Mouse (Mus musculus) heart, embryonic 16.5 days (tissue): ENCODE measurements at regions not wholly inside any gene's neighbourhood (a gene's known extent, or its start where the extent isn't known, plus 50 kb on each side); places are given as distances from the start of the nearest gene placed in this dataset.

Experiments used
- ATAC-seq: fragments of 200-750 bp; cut with Nextera tagmentation; replicated peaks from 2 replicates; pipeline ENCODE4 v1.8.0; 2017; ENCODE audit warnings: moderate number of reproducible peaks; ENCODE audit not compliant: insufficient read depth, low FRiP score; ENCODE audit errors: extremely low read depth
- H3K27ac ChIP-seq: fragments of 300-500 bp; sonication (generic); 2 replicates; pipeline ENCODE4 v1.5.1; 2014; ENCODE audit warnings: mild to moderate bottlenecking, low read length, control low read depth, moderate library complexity
- H3K27me3 ChIP-seq: fragments of 300-500 bp; sonication (generic); 2 replicates; pipeline ENCODE4 v1.6.1; 2014; ENCODE audit warnings: low read length, mixed read lengths; ENCODE audit not compliant: control insufficient read depth, insufficient read depth
- H3K36me3 ChIP-seq: fragments of 300-500 bp; sonication (generic); 2 replicates; pipeline ENCODE4 v1.6.1; 2014; ENCODE audit not compliant: control insufficient read depth, insufficient read depth
- H3K4me1 ChIP-seq: fragments of 300-500 bp; sonication (generic); 2 replicates; pipeline ENCODE4 v1.6.1; 2014; ENCODE audit warnings: low read length, mixed read lengths; ENCODE audit not compliant: control insufficient read depth, insufficient read depth
- H3K4me2 ChIP-seq: fragments of 300-500 bp; sonication (generic); 2 replicates; pipeline ENCODE4 v1.6.1; 2014; ENCODE audit warnings: low read depth, mild to moderate bottlenecking, control low read depth, low read length
- H3K4me3 ChIP-seq: fragments of 300-500 bp; sonication (generic); 2 replicates; pipeline ENCODE4 v1.5.1; 2014; ENCODE audit warnings: mild to moderate bottlenecking, control low read depth, low read length
- H3K9ac ChIP-seq: fragments of 300-500 bp; sonication (generic); 2 replicates; pipeline ENCODE4 v1.6.1; 2014; ENCODE audit warnings: low read length, control low read depth
- H3K9me3 ChIP-seq: fragments of 300-500 bp; sonication (generic); replicated peaks from 2 replicates; pipeline ENCODE4 v1.6.1; 2016; ENCODE audit warnings: low read length; ENCODE audit not compliant: control insufficient read depth
- WGBS: fragments of 180-500 bp; shearing (Covaris S2); extraction: QIAGEN DNeasy Blood & Tissue Kit; methylation state at CpG from one replicate; pipeline ENCODE4 v1.1.7; 2014; 5-methylcytosine and 5-hydroxymethylcytosine counted together

DNA sequence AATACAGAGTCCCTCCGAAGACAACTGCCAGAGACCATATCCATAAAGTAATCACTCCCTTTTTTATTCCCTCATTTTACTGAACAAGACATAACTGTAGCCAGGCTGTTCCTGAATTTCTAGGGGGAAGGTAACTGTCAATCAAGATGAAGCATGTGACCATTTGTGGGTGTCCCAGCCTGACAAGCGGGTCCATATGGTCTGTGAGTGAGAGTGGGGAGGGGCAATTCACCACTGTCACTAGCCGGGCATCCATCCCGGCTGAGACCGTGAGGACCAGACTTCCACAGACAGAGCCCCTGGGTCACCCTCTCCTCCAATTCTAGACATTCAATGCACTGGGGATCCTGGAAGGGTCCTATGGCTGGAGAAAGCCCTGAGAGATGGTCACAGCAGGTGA is 54.6 kb downstream of the Gm11733 start:
- Histone ChIP-seq H3K4me3 (no peak overlapping the region), H3K27me3 (0 out of 2 replicates have a peak, but pooled peaks cover 2% of the 10 kb centered on the region), H3K4me2 (no peak overlapping the region), H3K9ac (no peak overlapping the region), H3K4me1 (peaks cover 6% of the 10 kb centered on the region), H3K27ac (no peak overlapping the region), H3K36me3 (no peaks in the 10 kb centered on the region), H3K9me3 (no peaks in the 10 kb centered on the region)
- 80% methylated on average over 5 of the region's 5 CpGs for WGBS
- ATAC-seq, result no peak

GRCm38 (mm10) chr11:117540609-117541008 is 56.4 kb downstream of the Gm11733 start:
- no peaks in the 10 kb centered on the region; the same call in none of the 2 replicates for H3K4me1 ChIP-seq
- H3K36me3 ChIP-seq, result no peaks in the 10 kb centered on the region
- no peak for ATAC-seq
- 0 out of 2 replicates have a peak, but pooled peaks cover 2% of the 10 kb centered on the region for H3K27me3 ChIP-seq
- WGBS, result 51% methylated on average over 5 of the region's 5 CpGs
- no peak overlapping the region for H3K27ac ChIP-seq
- H3K9me3 ChIP-seq, result no peaks in the 10 kb centered on the region
- no peak overlapping the region for H3K4me3 ChIP-seq
- H3K9ac ChIP-seq, result no peak overlapping the region
- no peak overlapping the region for H3K4me2 ChIP-seq

- Histone ChIP-seq H3K4me2 (no peak overlapping the region), H3K4me1 (no peaks in the 10 kb centered on the region; the same call in 1 of the 2 replicates), H3K36me3 (no peaks in the 10 kb centered on the region), H3K4me3 (no peak overlapping the region), H3K9ac (no peak overlapping the region), H3K9me3 (no peaks in the 10 kb centered on the region), H3K27me3 (0 out of 2 replicates have a peak, but pooled peaks cover 4% of the 10 kb centered on the region), H3K27ac (no peak overlapping the region)
- 14% methylated on average over 6 of the region's 6 CpGs for WGBS
- ATAC-seq, result 0 out of 2 replicates have a peak, but pooled peaks have one; percentile 41
These were observed 57.2 kb downstream of the Gm11733 start for GRCm38 (mm10) chr11:117541205-117541884.

GRCm38 (mm10) chr11:117543191-117543590 is 59.0 kb downstream of the Gm11733 start:
- WGBS, result 30% methylated on average over 6 of the region's 6 CpGs
- no peak overlapping the region for H3K27ac ChIP-seq
- ATAC-seq, result no peak

DNA sequence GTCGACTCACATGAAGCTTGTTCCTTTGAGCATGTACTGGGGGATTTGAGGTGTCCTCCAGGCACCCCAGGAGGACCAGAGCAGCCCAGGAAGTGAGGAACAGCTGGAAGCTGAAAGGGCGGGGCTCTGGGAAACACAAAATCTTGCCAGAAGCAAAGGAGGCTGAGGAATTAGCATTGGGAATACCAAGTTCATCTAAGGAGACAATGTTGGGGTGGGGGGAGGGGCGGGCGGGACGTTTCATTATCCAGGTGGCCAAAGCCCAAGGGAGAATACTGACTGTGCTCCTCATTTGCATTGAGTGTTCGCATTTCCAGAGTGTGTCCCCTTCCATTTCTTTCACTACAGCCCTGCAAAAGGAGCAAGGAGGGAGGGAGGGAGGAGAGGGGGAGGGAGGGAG is 60.3 kb downstream of the Gm11733 start:
- H3K27me3 ChIP-seq, result 0 out of 2 replicates have a peak, but pooled peaks cover 2% of the 10 kb centered on the region
- H3K4me3 ChIP-seq, result no peak overlapping the region
- no peak overlapping the region for H3K4me2 ChIP-seq
- H3K36me3 ChIP-seq, result no peaks in the 10 kb centered on the region
- no peaks in the 10 kb centered on the region for H3K9me3 ChIP-seq
- 28% methylated on average over 6 of the region's 6 CpGs for WGBS
- no peak for ATAC-seq
- no peaks in the 10 kb centered on the region; the same call in 1 of the 2 replicates for H3K4me1 ChIP-seq
- H3K9ac ChIP-seq, result no peak overlapping the region
- H3K27ac ChIP-seq, result no peak overlapping the region

More at GRCm38 (mm10) chr11:117543191-117543590, 59.0 kb downstream of the Gm11733 start:
- Histone ChIP-seq H3K9ac (no peak overlapping the region), H3K4me1 (no peaks in the 10 kb centered on the region; the same call in 1 of the 2 replicates), H3K9me3 (no peaks in the 10 kb centered on the region), H3K36me3 (no peaks in the 10 kb centered on the region), H3K27me3 (0 out of 2 replicates have a peak, but pooled peaks cover 4% of the 10 kb centered on the region), H3K4me2 (no peak overlapping the region), H3K4me3 (no peak overlapping the region)

- Histone ChIP-seq H3K27me3 (0 out of 2 replicates have a peak, but pooled peaks cover 2% of the 10 kb centered on the region), H3K36me3 (no peaks in the 10 kb centered on the region), H3K4me3 (no peak overlapping the region), H3K9me3 (no peaks in the 10 kb centered on the region), H3K4me2 (no peak overlapping the region), H3K9ac (no peak overlapping the region), H3K4me1 (no peaks in the 10 kb centered on the region; the same call in 1 of the 2 replicates), H3K27ac (no peak overlapping the region)
- WGBS, result 54% methylated on average over 3 of the region's 3 CpGs
- no peak for ATAC-seq
These were observed 60.8 kb downstream of the Gm11733 start for GRCm38 (mm10) chr11:117544926-117545325.

- H3K4me2 ChIP-seq, result no peak overlapping the region
- H3K9me3 ChIP-seq, result no peaks in the 10 kb centered on the region
- ATAC-seq, result no peak
- H3K9ac ChIP-seq, result no peak overlapping the region
- H3K27ac ChIP-seq, result no peak overlapping the region
- H3K4me3 ChIP-seq, result no peak overlapping the region
- WGBS, result 92% methylated on average over 5 of the region's 5 CpGs
- no peaks in the 10 kb centered on the region for H3K4me1 ChIP-seq
- no peaks in the 10 kb centered on the region for H3K36me3 ChIP-seq
- no peaks in the 10 kb centered on the region for H3K27me3 ChIP-seq
These were observed 67.8 kb downstream of the Gm11733 start for GRCm38 (mm10) chr11:117551926-117552325.

GRCm38 (mm10) chr11:117552430-117552969 is 68.3 kb downstream of the Gm11733 start:
- Histone ChIP-seq H3K27ac (no peak overlapping the region), H3K36me3 (no peaks in the 10 kb centered on the region), H3K4me1 (no peaks in the 10 kb centered on the region), H3K4me2 (no peak overlapping the region), H3K27me3 (no peaks in the 10 kb centered on the region), H3K9ac (no peak overlapping the region), H3K4me3 (no peak overlapping the region), H3K9me3 (no peaks in the 10 kb centered on the region)
- ATAC-seq, result no peak
- WGBS, result 89% methylated on average over 8 of the region's 8 CpGs

DNA sequence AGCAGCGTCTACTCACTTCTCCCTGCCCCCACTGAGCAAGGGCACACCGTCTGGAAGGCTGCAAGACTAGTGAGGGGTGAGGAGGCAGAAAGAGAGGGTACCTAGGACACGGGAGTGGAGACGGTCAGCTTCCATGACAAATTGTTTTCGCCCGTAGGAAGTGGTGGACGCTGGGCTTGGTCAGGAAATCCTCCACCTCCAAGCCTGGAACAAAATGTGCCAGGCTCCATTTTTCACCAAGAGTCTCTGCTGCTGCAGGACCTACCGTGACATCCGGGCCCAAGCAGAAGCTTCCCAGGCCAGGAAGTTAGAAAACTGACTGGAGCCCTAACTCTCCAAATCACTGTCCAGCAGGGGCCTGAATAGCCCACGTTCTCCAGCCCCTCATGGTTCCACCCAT is 69.9 kb downstream of the Gm11733 start:
- Histone ChIP-seq H3K27me3 (no peaks in the 10 kb centered on the region), H3K4me1 (no peaks in the 10 kb centered on the region), H3K4me2 (no peak overlapping the region), H3K9me3 (no peaks in the 10 kb centered on the region), H3K27ac (no peak overlapping the region), H3K4me3 (no peak overlapping the region), H3K9ac (no peak overlapping the region), H3K36me3 (no peaks in the 10 kb centered on the region)
- WGBS, result 45% methylated on average over 10 of the region's 10 CpGs
- no peak for ATAC-seq
